Mouse (Mus musculus): ENCODE data around the gene Coq6. TPM values are rescaled to one million over a fixed set of nuclear protein-coding genes. Genes with fewer than 3 reads are reported as not detected.

Coq6 gene
- polyA plus RNA-seq, 2 experiments, result 42.4 to 49.2 TPM

GRCm38 (mm10) chr12:84392681-84393080, 31.2 kb downstream of the Coq6 start:
- H3K4me3 ChIP-seq (replicated peaks; ENCODE audit: low read length), result no peak overlapping the region
- 96% methylated on average over 4 of the region's 4 CpGs for WGBS
- no peak overlapping the region for H3K27ac ChIP-seq (replicated peaks; ENCODE audit: low read depth, low read length)
- H3K9ac ChIP-seq (ENCODE audit: low read depth, low read length, severe bottlenecking), result no peak overlapping the region
- no peaks in the 10 kb centered on the region for H3K27me3 ChIP-seq (ENCODE audit: control insufficient read depth, insufficient read depth, low read length)
- no peaks in the 10 kb centered on the region for H3K4me1 ChIP-seq (ENCODE audit: control insufficient read depth, insufficient read depth, low read length)
- TF ChIP-seq POLR2A (IDR thresholded peaks at IDR 0.05; ENCODE audit: borderline replicate concordance, extremely low read depth, insufficient read depth, insufficient read length), result no peak
- DNase-seq (ENCODE audit: low spot score) (no peak), ATAC-seq (ENCODE audit: low FRiP score, low read depth) (no peak)
- no peaks in the 10 kb centered on the region for H3K36me3 ChIP-seq (ENCODE audit: control insufficient read depth, insufficient read depth, low read length)
- no peak overlapping the region for H3K4me2 ChIP-seq (replicated peaks; ENCODE audit: low read depth, low read length, severe bottlenecking)
- H3K9me3 ChIP-seq (ENCODE audit: control insufficient read depth, low read length), result no peaks in the 10 kb centered on the region

DNA sequence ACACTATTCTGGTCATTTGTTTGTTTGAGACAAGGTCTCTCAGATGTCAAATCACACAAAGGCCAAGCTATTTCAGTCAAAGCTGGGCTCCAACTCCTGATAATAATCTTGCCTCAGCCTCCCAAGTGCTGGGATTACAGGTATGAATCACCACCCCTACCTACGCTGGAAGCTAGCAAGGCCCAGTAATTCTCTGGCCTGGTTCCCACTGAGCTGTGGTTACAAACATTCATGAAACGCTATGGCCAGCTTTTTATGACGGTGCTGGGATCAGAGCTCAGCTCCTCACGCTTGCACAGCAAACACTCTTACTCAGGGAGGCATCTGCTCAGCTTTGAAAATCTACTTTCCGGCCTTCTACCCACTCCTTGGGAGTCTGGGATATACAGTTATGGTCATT, 32.4 kb downstream of the Coq6 start:
- no peak overlapping the region for H3K4me2 ChIP-seq (replicated peaks; ENCODE audit: low read depth, low read length, severe bottlenecking)
- H3K27ac ChIP-seq (replicated peaks; ENCODE audit: low read depth, low read length), result no peak overlapping the region
- H3K4me1 ChIP-seq (ENCODE audit: control insufficient read depth, insufficient read depth, low read length), result no peaks in the 10 kb centered on the region
- DNase-seq (ENCODE audit: low spot score) (no peak), ATAC-seq (ENCODE audit: low FRiP score, low read depth) (no peak)
- H3K4me3 ChIP-seq (replicated peaks; ENCODE audit: low read length), result no peak overlapping the region
- WGBS, result 79% methylated on average over 5 of the region's 5 CpGs
- no peak overlapping the region for H3K9ac ChIP-seq (ENCODE audit: low read depth, low read length, severe bottlenecking)
- no peaks in the 10 kb centered on the region for H3K27me3 ChIP-seq (ENCODE audit: control insufficient read depth, insufficient read depth, low read length)
- no peaks in the 10 kb centered on the region for H3K9me3 ChIP-seq (ENCODE audit: control insufficient read depth, low read length)
- no peaks in the 10 kb centered on the region for H3K36me3 ChIP-seq (ENCODE audit: control insufficient read depth, insufficient read depth, low read length)
- no peak for TF ChIP-seq POLR2A (IDR thresholded peaks at IDR 0.05; ENCODE audit: borderline replicate concordance, extremely low read depth, insufficient read depth, insufficient read length)

DNA sequence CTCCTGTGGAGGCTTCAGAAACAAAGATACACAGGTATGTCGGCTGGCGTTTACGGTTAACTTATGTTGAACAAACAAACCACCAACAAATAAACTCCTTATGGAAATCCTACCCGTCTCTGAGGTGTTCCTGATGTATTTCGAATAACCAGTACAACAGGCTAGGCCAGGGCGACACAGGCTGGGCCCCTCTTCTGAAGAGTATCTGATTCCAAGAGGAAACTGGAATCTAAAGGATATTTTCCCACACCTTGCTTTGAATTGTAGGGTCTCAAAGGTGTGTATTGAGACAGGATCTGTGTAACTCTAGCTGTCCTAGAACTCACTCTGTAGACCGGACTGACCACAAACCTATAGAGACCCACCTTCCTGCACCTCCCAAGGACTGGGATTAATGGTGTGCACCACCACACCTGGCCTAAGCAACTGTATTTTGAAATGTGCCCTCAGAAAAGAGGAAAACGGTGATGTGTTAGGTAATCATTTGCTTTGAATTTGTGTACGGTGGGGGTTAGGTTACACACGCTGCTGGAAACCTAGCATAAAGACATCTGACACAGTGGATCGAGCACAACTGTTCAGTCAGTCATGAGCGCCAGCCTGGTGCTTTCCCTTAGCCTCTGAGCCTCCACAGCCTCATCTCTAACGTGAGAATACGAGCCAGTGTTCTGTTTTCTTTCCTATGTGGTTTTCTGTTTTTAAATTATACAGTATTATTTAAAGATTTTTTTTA, 35.7 kb downstream of the Coq6 start:
- Histone ChIP-seq H3K36me3 (ENCODE audit: control insufficient read depth, insufficient read depth, low read length) (no peaks in the 10 kb centered on the region), H3K9ac (ENCODE audit: low read depth, low read length, severe bottlenecking) (no peak overlapping the region), H3K9me3 (ENCODE audit: control insufficient read depth, low read length) (no peaks in the 10 kb centered on the region), H3K27me3 (ENCODE audit: control insufficient read depth, insufficient read depth, low read length) (no peaks in the 10 kb centered on the region), H3K4me3 (replicated peaks; ENCODE audit: low read length) (no peak overlapping the region), H3K4me1 (ENCODE audit: control insufficient read depth, insufficient read depth, low read length) (no peaks in the 10 kb centered on the region), H3K27ac (replicated peaks; ENCODE audit: low read depth, low read length) (no peak overlapping the region), H3K4me2 (replicated peaks; ENCODE audit: low read depth, low read length, severe bottlenecking) (no peak overlapping the region)
- DNase-seq (ENCODE audit: low spot score) (no peak), ATAC-seq (ENCODE audit: low FRiP score, low read depth) (no peak)
- TF ChIP-seq POLR2A (IDR thresholded peaks at IDR 0.05; ENCODE audit: borderline replicate concordance, extremely low read depth, insufficient read depth, insufficient read length), result no peak
- 84% methylated on average over 14 of the region's 14 CpGs for WGBS

DNA sequence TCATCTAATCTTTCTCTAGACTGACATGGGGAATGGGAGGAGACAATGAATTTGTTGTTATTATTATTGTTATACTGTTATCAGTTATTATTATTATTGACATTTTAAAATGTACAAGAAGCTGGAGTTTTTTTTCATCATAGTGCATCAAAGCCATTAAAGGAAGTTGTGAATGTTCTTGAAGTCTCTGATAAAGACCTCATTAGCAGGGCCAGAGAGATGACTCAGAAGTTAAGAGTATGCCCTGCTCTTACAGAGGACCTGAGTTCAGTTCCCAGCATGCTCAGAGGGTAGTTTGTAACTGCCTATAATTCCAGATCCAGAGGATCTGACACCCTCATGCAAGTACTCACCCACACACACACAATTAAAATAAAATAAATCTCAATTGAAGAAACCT, 36.2 kb downstream of the Coq6 start:
- H3K36me3 ChIP-seq (ENCODE audit: control insufficient read depth, insufficient read depth, low read length), result no peaks in the 10 kb centered on the region
- H3K4me3 ChIP-seq (replicated peaks; ENCODE audit: low read length), result no peak overlapping the region
- H3K27ac ChIP-seq (replicated peaks; ENCODE audit: low read depth, low read length), result no peak overlapping the region

GRCm38 (mm10) chr12:84398629-84399028, 37.2 kb downstream of the Coq6 start:
- Histone ChIP-seq H3K4me3 (replicated peaks; ENCODE audit: low read length) (no peak overlapping the region), H3K27ac (replicated peaks; ENCODE audit: low read depth, low read length) (no peak overlapping the region), H3K27me3 (ENCODE audit: control insufficient read depth, insufficient read depth, low read length) (no peaks in the 10 kb centered on the region), H3K36me3 (ENCODE audit: control insufficient read depth, insufficient read depth, low read length) (no peaks in the 10 kb centered on the region), H3K9me3 (ENCODE audit: control insufficient read depth, low read length) (no peaks in the 10 kb centered on the region), H3K9ac (ENCODE audit: low read depth, low read length, severe bottlenecking) (no peak overlapping the region), H3K4me2 (replicated peaks; ENCODE audit: low read depth, low read length, severe bottlenecking) (no peak overlapping the region), H3K4me1 (ENCODE audit: control insufficient read depth, insufficient read depth, low read length) (no peaks in the 10 kb centered on the region)
- WGBS, result 77% methylated on average over 5 of the region's 5 CpGs
- no peak for DNase-seq (ENCODE audit: low spot score)
- TF ChIP-seq POLR2A (IDR thresholded peaks at IDR 0.05; ENCODE audit: borderline replicate concordance, extremely low read depth, insufficient read depth, insufficient read length), result no peak
- ATAC-seq (ENCODE audit: low FRiP score, low read depth), result no peak

More for the DNA sequence above, 36.2 kb downstream of the Coq6 start:
- Histone ChIP-seq H3K27me3 (ENCODE audit: control insufficient read depth, insufficient read depth, low read length) (no peaks in the 10 kb centered on the region), H3K4me1 (ENCODE audit: control insufficient read depth, insufficient read depth, low read length) (no peaks in the 10 kb centered on the region), H3K9me3 (ENCODE audit: control insufficient read depth, low read length) (no peaks in the 10 kb centered on the region), H3K9ac (ENCODE audit: low read depth, low read length, severe bottlenecking) (no peak overlapping the region), H3K4me2 (replicated peaks; ENCODE audit: low read depth, low read length, severe bottlenecking) (no peak overlapping the region)
- no peak for TF ChIP-seq POLR2A (IDR thresholded peaks at IDR 0.05; ENCODE audit: borderline replicate concordance, extremely low read depth, insufficient read depth, insufficient read length)
- ATAC-seq (ENCODE audit: low FRiP score, low read depth) (no peak), DNase-seq (ENCODE audit: low spot score) (no peak)
